Mouse (Mus musculus): ENCODE measurements around the gene D5Ertd577e.
"Not testable (repeated sequence)": the region's sequence is repeated elsewhere in the genome, so short reads cannot be mapped to it uniquely, and the experiment has no call there.

The D5Ertd577e gene

GRCm38 (mm10) chr5:95456506-95456905 is at the start of gene D5Ertd577e:
D5Ertd577e (plus strand) TSS chr5:95456806.
- DNase-seq: not testable (repeated sequence)

GRCm38 (mm10) chr5:95510458-95510857 is 53.9 kb downstream of the D5Ertd577e start, which contains the start of gene Gm3286:
Gm3286 (plus strand) TSS chr5:95510758.
- DNase-seq: not testable (repeated sequence)

All from kidney, adult 18-20 months (tissue).